Mouse (Mus musculus) erythroblast, embryonic 14.5 days (primary cell): ENCODE data around the gene Mthfd1. TPM values are rescaled to one million over a fixed set of nuclear protein-coding genes. Genes with fewer than 3 reads are reported as not detected.
A peak's percentile ranks its signal among the peaks of the same experiment; 100 is the strongest.
"Not testable (repeated sequence)": the region's sequence is repeated elsewhere in the genome, so short reads cannot be mapped to it uniquely, and the experiment has no call there.

ENCODE experiments used
- H3K27me3 ChIP-seq: 2 replicates; pipeline ENCODE4 v1.6.1; 2012; ENCODE audit warnings: inconsistent platforms; ENCODE audit not compliant: control insufficient read depth
- H3K36me3 ChIP-seq: 2 replicates; pipeline ENCODE4 v1.6.1; 2012; ENCODE audit warnings: mild to moderate bottlenecking, inconsistent platforms; ENCODE audit not compliant: control insufficient read depth
- H3K4me1 ChIP-seq: 2 replicates; pipeline ENCODE4 v1.6.1; 2012; ENCODE audit warnings: inconsistent platforms; ENCODE audit not compliant: control insufficient read depth
- H3K4me3 ChIP-seq: replicated peaks from 2 replicates; pipeline ENCODE3; 2012; ENCODE audit warnings: moderate library complexity, mild to moderate bottlenecking, inconsistent platforms
- H3K9me3 ChIP-seq: 2 replicates; pipeline ENCODE4 v1.6.1; 2012; ENCODE audit warnings: low read length, inconsistent platforms, mixed read lengths; ENCODE audit not compliant: control insufficient read depth
- GATA1 ChIP-seq: IDR thresholded peaks from 2 replicates; pipeline ENCODE4 v1.6.1; 2012; ENCODE audit warnings: low read length, inconsistent platforms, mixed read lengths
- TAL1 ChIP-seq: IDR thresholded peaks from 3 replicates; pipeline ENCODE4 v1.6.1; 2012; ENCODE audit warnings: low read length, inconsistent platforms, mixed read lengths
- polyA plus RNA-seq: library from polyadenylated mRNA; stranded (reverse); fragments of >175 nt; gene quantifications from 2 replicates; pipeline ENCODE4 v1.2.3, GENCODE M21; 2012

Gene Mthfd1
- polyA plus RNA-seq = 5.1 and 6.5 TPM in 2 replicates

GRCm38 (mm10) chr12:76254725-76255498, at the start of gene Mthfd1:
Gene Mthfd1, plus strand, starts transcription at chr12:76255298.
- Histone ChIP-seq H3K27me3 (no peaks in the 10 kb centered on the region), H3K36me3 (no peaks in the 10 kb centered on the region), H3K4me1 (peaks cover 44% of the 10 kb centered on the region), H3K9me3 (no peaks in the 10 kb centered on the region), H3K4me3 (peak within 1 kb of the TSS; percentile 71)
- TF ChIP-seq GATA1 = no peak
- TF ChIP-seq TAL1 = no peak

- no peaks in the 10 kb centered on the region for H3K27me3 ChIP-seq
- H3K4me1 ChIP-seq = no peaks in the 10 kb centered on the region
- no peaks in the 10 kb centered on the region for H3K36me3 ChIP-seq
- no peaks in the 10 kb centered on the region for H3K9me3 ChIP-seq
- no peak for TF ChIP-seq GATA1
- no peak for TF ChIP-seq TAL1
- H3K4me3 ChIP-seq = no peak overlapping the region
Measured at GRCm38 (mm10) chr12:76209429-76209974, 45.6 kb upstream of the Mthfd1 start.

GRCm38 (mm10) chr12:76215121-76215520, 40.0 kb upstream of the Mthfd1 start:
- TF ChIP-seq TAL1 (no peak), GATA1 (no peak)
- Histone ChIP-seq H3K4me1 (no peaks in the 10 kb centered on the region), H3K9me3 (no peaks in the 10 kb centered on the region), H3K36me3 (no peaks in the 10 kb centered on the region), H3K4me3 (no peak overlapping the region), H3K27me3 (no peaks in the 10 kb centered on the region)

GRCm38 (mm10) chr12:76216716-76217115, 38.4 kb upstream of the Mthfd1 start:
- Histone ChIP-seq H3K36me3 (no peaks in the 10 kb centered on the region), H3K4me3 (no peak overlapping the region), H3K9me3 (no peaks in the 10 kb centered on the region), H3K27me3 (no peaks in the 10 kb centered on the region), H3K4me1 (no peaks in the 10 kb centered on the region)
- TF ChIP-seq GATA1 = no peak
- TF ChIP-seq TAL1 = no peak

- H3K4me3 ChIP-seq, H3K4me1 ChIP-seq, H3K9me3 ChIP-seq, H3K27me3 ChIP-seq, H3K36me3 ChIP-seq: not testable (repeated sequence)
Measured at GRCm38 (mm10) chr12:76222104-76222503, 33.0 kb upstream of the Mthfd1 start.

- Histone ChIP-seq H3K4me1 (peaks cover 2% of the 10 kb centered on the region), H3K27me3 (no peaks in the 10 kb centered on the region), H3K36me3 (no peaks in the 10 kb centered on the region), H3K9me3 (no peaks in the 10 kb centered on the region), H3K4me3 (no peak overlapping the region)
- no peak for TF ChIP-seq GATA1
- no peak for TF ChIP-seq TAL1
Measured at GRCm38 (mm10) chr12:76230644-76231043, 24.5 kb upstream of the Mthfd1 start.

- Histone ChIP-seq H3K27me3 (no peaks in the 10 kb centered on the region), H3K4me1 (peaks cover 30% of the 10 kb centered on the region), H3K36me3 (no peaks in the 10 kb centered on the region), H3K4me3 (no peak overlapping the region), H3K9me3 (no peaks in the 10 kb centered on the region)
- TF ChIP-seq TAL1 (no peak), GATA1 (no peak)
Measured at GRCm38 (mm10) chr12:76235253-76235652, 19.8 kb upstream of the Mthfd1 start.

GRCm38 (mm10) chr12:76239145-76239838, 15.8 kb upstream of the Mthfd1 start:
- Histone ChIP-seq H3K36me3 (no peaks in the 10 kb centered on the region), H3K9me3 (no peaks in the 10 kb centered on the region), H3K4me1 (peaks cover 53% of the 10 kb centered on the region), H3K4me3 (no peak overlapping the region), H3K27me3 (no peaks in the 10 kb centered on the region)
- TF ChIP-seq TAL1 = no peak
- no peak for TF ChIP-seq GATA1

- H3K4me3 ChIP-seq = no peak overlapping the region
- H3K9me3 ChIP-seq = no peaks in the 10 kb centered on the region
- H3K27me3 ChIP-seq = no peaks in the 10 kb centered on the region
- TF ChIP-seq GATA1 (no peak), TAL1 (no peak)
- peaks cover 53% of the 10 kb centered on the region for H3K4me1 ChIP-seq
- no peaks in the 10 kb centered on the region for H3K36me3 ChIP-seq
Measured at GRCm38 (mm10) chr12:76239839-76240571, 15.1 kb upstream of the Mthfd1 start.
